Mouse (Mus musculus) frontal cortex, postnatal 14 days (tissue): ENCODE data around the gene Fgf8.

ENCODE experiments used
- DNase-seq, 2 experiments: peaks; one replicate each; pipeline ENCODE4 v3.0.0; 2022; ENCODE audit warnings: low spot score in 2 of 2

Gene Fgf8

DNA sequence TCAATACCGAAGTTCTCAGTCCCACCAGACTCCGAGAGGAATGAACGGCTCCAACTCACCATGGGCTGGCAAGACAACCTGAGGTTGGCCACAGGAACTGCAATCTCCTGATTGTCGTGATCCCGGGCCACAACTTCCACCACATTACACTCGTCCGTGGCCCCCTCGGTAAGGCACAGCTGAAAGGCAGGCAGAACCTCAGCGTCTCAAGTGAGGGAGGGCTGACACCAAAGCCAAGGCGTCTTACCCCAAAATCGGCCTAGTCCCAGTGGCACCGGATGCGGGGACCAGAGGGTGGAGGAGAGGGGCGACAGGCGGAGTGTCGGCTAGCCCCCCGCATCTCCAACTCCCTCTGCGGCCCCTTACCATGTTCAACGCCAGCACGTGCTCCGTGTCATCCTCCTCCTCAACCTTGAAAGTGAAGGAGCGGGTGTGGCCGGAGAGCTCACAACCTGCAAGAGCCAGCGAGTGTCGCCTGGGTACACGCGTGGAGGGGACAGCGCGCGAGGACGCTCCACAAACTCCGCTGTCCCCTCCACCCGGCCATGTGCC, 6.1 kb upstream of the Fgf8 start:
- DNase-seq: peak in 1 of 2 experiments; percentile 23

DNA sequence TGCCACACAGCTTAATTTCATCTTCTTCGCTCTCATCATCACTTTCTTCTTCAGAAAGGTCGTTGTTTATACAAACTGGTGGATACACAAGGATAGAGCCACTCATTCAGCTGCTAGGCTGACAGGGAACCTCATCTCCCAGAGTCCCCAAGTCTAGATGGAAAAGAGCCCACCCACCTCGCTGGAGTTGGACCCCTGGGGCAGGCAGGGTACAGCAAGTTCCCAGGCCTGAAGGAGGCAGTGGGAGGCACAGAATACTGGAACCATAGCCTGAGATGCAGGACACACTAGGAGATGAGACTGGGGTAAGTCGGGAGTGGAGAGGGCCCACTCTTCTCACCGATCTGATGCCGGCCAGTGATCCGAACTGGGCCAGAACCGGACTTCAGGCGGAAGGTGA, 5.5 kb upstream of the Fgf8 start:
- DNase-seq: no peak

DNA sequence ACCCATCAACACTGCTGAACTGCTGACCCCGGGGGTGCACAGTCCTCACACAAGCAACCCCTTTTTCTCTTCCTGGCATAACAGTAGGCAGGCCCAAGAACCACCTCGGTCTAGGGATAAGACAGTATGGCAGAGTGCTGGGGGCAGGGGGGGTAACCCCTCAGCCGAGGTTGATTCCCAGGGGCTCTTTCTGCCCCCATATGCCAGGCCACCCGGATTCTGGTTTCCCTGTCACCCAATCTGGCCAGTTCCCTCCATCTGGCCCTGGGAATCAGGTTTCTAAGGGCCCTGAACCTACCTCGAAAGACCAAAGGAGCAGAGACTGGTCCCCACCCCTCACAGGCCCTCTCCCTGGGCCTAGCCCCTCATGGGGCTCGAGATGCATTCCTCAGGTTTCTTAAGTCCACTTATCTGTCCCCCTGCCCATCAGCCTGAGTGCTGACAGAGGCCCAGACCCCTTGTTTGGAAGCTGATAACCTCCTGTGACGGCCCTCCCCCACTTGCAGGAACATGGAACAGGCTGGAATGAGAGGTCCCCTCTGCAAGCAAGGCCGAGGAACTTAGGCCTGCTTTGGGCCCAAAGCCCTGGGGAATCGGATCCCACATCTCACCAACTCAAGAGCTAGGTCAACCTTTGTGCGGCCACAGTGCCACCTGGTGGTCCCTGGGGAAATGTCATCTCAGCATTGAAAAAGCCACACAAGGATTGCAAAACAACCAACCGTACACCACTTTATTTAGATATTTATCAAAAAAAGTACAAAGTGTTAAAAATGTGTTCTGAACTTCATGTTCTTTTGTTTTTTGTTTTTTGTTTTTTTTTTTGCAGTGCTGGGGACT, 4.5 kb upstream of the Fgf8 start:
- DNase-seq: peak; percentile 78 to 87

DNA sequence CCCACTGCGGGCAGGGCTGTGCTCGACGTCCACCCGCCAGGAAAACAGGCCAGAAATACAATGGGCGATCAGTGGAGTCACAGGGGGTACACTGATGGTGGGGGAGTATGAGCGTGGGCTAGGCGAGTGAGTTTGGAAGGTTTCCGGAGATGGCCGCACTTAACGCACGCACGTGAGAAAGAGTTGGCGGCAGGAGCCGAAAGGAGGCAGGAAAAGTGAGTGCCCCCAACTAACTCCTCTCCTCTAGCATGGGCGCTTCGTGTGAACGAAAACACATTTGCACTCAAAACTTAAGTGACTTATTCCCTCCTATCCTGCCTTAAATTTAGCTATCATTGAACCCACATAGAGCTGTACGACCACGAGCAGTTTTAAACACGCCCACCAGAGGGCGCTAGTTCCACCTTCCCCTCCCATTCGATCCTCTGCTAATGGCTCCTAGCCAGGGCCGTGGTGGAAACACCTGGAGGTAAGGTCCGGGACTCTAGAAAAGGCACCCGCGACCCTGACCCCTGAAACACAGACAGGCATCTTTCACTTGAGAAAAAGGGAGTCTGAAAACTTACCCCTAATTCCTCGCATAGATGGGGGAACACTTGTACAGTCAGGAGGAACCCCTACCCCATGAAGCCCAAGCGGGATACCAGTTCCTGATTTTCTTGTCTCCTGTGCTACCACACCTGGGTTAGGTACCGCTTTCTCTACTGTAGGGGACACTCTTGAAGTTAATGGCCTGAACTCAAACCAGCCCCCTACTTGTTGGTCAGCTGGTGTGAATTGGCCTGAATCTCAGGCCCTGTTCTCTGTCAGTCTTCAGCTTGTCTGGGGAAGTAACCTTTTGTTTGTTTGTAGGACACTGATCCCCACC, 3.7 kb upstream of the Fgf8 start:
- DNase-seq: peak; percentile 37 to 69

DNA sequence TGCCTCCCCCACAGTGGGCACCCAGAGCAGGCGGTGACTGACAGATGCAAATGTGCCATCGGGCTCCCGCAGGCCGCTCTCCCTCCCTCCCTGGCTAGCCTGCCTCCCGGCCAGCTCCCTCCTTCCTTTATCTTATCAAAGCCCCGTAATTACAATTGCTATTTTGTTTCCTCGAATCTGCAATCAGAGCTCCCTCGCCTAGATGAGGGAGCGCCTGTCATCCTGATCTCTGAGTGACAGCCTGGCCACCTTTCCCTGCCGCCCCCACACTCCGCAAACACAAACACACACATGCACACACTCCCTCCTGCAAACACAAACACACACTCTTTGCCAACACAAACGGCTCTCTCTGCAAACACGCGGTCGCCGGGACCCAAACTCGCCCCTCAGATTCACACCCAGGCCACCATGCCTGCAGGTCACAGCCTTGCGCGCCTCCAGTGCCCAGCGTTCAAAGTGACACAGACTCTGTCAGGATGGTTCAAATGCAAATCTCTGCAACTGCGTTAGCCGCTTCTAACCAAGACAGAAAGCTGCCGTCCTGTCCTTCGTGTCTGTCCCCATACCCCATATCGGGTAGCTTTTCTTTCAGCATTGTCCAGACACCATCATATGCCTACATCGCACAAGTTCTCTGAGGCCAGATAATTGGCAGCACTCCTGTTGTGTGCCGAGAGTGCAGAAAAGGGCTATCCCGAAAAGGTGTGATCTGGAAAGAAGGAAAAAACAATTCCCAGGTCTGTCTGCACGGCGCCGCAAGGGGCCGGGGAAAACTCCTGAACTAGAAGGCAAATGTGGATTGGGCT, 2.8 kb upstream of the Fgf8 start:
- no peak for DNase-seq

DNA sequence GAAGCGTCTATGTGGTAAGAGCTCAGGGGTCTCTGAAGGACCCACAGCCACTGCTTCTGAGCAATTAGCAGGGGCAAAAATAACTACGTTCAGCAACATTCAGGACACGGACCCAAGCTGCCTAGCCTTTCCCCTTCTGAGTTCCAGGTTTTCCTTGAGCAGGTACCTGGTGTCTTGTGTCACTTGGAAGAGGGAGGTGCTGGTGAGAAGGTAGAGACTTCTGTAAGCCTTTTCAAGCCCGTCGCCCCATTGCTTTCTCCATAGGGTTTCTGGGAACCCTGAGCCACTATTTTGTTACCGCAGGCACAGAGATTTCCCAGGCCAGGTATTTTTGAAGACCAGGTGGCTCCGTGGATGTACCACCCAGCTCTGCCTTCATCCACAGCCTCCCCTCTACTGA, 904 bp upstream of the Fgf8 start:
- DNase-seq: no peak

DNA sequence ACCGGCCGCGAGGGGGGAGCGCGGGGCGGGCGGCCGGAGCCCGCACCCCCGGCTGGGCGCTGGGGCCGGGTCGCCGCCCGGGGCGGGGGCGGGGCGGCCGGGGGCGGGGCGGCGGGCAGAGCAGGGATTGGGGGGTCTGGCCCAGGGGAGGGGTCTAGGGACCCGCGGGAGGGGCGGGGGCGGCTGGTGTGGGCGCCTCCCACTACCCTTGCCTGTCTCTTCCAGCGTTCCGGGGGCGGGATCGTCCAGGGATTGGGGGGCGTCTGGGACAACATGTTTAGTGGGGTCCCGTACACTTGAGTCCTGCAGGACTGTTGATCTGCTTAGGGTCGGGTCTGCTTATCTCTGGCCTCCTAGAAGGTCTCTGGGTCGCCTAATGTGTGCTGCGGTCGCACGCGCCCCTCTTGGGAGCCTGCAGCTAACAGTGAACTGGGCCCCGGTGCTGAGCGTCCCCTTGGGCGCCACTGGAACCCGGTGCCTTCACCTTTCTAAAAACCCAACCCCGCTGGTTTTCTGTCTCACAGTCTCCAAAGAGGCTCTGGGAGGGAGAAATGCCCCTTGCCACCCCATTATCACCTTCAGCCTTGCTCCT, 365 bp upstream of the Fgf8 start:
- DNase-seq: no peak

DNA sequence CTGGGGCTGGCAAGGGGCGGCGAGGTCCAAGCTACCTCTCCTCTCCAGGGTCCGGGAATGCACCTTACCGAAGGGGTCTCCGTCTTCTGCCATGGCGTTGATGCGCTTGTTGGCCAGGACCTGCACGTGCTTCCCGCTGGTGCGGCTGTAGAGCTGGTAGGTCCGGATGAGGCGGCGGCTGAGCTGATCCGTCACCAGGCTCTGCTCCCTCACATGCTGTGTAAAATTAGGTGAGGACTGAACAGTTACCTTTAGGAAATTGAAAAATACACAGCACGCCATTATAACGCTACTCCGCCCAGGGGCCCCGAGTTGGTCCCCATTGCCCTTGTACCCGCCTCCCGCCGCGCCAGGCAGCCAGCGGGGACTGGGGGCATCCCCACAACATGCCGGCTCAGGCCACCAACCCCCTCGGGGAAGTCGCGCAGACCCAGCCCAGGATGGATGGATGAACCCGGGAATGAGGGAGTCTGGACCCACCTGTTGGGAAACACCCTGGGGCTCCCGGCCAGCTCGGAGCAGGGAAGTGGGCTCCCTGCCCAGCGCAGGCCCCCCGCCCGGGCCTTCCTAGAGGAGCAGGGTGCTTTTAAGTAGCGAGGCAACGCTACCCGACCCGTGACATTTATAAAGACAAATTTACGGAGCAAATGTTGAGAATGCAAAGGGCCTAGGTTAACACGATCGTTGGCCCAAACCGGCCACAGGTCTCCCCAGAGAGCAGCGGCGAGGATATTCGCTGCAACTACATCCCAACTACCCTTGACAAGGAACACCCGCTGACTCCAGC, 1.1 kb downstream of the Fgf8 start:
- DNase-seq: no peak

DNA sequence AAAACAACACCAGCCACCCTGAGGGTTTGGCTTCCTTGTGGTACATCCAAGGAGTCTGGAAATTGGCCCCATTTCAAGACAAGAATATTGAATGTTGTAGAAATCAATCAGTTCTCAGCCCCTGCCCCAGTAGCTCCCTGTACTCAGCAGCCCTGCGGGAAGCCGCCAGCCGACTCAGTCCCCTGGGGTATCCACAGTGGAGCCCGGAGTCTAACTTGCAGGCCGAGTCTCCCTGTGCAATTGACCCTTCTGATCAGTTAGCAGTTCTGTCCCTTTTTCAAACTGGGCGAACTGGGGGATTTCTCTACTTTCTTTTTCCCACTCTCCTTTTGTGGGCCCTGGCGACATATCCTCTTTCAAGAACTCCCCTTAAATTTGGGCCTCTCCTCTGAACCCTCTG, 1.9 kb downstream of the Fgf8 start:
- DNase-seq: no peak

DNA sequence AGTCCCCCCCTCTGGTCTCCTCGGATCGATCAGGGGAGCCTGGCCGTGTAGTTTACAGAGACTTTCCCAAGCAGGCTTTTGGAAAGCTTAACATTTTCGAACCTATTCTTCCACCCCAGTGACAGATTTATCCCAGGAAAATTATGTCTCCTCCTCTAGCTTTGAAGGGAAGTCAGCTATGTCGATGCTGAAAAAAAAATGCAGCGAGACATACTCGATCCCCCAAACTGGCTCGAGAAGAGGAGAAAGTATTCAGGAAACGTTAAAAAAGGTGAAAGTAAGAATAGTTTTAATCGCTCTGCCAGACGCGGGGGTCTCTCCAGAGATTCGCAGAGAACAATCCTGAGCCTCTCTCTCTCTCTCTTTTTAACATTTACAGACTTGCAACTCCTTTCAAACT, 2.5 kb downstream of the Fgf8 start:
- no peak for DNase-seq

DNA sequence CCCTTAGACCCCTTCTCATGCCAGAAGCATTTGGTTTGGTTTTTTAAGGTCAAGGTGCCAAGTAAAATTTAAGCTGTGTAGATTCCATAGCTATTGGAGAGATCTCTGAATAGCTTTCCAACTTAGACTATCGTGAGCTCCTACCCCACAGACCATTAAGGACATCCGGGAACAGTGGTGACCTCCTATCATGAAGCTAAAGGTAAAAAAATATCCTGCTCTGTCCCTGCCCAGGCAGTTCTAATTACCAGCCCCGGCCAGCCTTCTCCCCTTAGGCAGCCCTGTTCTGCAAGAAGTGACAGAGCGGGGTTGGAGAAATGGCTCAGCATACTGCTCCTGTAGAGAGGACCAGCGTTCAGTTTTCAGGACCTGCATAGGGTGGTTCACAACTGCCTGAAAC, 4.2 kb downstream of the Fgf8 start:
- no peak for DNase-seq

DNA sequence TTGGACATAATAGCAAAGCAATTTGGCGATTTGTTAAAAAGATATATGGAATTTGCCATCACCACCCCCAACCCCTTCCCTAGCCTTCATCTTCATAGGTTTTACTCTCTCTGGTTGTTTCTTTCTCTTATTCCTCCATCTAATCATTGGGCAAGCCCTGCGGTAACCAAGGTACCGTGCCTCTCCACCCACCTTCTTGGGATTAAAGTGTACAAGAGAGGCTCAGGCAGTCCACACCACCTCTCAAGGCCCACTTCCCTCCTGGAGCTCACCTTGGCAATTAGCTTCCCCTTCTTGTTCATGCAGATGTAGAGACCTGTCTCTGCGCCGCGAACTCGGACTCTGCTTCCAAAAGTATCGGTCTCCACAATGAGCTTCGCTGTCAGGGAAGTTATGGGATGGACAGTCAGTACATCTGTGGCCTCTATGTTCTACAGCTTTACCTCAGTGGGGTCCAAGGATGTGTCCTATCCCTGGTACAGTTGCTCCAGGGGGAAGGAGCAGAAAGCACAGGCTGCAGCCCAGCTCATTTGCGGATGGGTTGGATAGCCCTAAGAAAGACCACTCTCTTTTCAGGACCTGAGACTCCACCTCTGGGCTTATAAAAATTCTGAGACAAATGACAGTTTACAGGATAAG, 4.8 kb downstream of the Fgf8 start:
- no peak for DNase-seq

DNA sequence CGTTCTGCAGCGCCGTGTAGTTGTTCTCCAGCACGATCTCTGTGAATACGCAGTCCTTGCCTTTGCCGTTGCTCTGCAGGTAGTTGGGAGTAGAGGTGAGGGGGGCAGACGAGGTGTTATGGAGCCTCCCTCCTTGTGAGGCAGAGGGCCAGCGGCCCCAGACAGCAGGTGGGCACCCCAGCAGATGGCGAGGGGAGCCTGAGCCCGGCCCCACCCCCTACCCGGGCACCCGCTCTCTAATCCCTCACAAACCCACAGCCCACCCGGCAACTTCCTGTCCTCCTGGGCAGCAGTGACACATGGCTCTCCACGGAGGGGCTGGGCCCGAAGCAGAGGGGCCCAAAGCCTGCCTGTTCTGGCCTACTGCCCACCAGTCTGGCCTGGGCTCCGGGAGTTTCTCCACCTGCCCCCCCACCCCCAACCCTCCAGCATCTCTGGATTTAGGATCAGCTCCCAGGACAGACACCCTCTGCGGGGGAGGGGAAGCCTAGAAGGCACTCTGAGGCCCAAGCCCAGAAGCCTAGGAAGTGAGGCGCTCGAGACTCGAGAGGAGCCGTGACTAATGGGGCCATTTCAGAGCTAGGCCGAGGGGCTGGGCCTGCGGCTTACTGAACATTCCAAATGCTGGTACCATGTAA, 5.4 kb downstream of the Fgf8 start:
- DNase-seq: no peak

DNA sequence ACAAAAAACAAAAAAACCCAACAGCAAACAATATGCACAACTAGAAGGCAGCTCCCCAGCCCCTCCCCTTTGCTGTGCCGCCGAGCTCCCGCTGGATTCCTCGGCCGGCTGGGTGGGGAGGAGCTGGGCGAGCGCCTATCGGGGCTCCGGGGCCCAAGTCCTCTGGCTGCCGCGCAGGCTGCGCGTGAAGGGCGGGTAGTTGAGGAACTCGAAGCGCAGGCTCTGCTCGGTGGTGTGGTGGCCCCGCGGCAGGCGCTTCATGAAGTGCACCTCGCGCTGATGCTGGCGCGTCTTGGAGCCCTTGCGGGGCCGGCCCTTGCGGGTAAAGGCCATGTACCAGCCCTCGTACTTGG, 5.9 kb downstream of the Fgf8 start:
- DNase-seq: no peak

DNA sequence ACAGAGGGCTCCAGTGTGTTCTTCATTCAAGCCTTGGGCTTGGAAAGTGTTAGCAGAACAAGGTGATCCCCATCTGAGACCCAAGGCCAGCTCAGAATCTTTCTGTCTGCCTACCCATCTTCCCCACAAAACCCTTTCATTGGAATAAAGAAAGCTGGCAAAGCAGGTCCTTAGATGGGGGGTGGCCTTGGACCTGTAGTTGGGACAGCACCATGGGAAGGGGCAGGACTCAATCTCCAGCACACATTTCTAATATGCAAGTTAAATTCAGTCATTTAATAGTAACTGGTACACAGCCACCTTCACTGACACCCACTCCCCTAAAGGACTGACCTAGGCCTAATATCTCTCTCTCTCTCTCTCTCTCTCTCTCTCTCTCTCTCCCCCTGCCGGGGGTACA, 6.5 kb downstream of the Fgf8 start:
- no peak for DNase-seq

DNA sequence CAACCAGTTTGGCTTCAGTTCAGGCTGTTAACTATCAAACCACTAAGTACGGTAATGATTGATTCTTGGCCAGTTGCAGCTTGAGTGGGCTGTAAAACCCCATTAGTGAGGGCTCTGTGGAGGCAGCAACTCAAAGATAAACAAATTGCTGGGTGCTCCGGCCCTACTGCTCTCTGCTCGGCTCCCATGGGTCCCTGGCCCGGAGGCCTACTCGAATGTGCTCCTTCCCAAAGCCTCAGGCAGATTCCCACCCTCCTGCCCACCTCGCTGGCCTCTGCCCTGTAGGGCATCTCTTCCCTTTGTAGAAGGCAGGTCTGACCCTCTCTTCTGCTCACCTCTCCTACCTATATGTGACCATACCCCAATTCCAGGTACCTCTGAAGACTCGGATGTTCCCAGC, 8.0 kb downstream of the Fgf8 start:
- no peak for DNase-seq

DNA sequence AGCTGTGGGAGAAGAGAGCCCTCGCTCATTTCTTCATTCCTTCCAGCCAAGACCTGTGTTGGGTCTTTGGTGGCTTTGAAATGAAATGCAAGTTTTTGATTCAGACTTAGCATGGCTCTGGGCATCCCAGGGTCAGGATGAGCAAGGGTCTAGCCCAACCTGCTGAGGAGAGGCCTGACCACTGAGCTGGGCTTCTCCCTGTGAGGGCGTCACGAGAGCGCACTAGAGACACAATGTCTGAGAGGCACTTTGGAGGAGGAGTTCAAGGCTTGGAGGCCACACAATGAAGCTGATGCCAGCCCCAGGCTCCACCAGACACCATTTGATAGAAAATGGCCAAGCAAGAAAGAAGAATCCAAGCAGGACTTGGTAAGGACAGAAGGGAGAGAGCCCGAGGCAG, 8.5 kb downstream of the Fgf8 start:
- DNase-seq: no peak

DNA sequence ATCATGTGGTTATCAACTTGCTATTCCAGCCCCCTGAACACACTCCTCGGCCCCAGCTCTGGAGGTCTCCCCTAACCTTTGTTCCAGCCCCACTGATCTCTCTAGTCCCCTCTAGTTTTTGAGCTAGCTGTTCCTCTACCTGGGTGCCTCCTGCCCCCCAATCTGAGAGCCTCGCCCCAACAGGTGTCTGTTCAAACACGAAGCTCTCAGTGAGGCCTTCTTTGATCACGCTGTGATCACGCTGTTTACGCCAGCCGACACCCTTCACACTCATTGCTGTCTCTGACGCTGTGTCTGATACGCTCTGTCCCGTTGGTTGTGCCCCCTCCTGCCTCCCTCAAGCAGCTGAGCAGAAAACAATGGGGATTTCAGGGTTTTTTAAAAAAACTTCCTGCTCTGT, 9.2 kb downstream of the Fgf8 start:
- no peak for DNase-seq

DNA sequence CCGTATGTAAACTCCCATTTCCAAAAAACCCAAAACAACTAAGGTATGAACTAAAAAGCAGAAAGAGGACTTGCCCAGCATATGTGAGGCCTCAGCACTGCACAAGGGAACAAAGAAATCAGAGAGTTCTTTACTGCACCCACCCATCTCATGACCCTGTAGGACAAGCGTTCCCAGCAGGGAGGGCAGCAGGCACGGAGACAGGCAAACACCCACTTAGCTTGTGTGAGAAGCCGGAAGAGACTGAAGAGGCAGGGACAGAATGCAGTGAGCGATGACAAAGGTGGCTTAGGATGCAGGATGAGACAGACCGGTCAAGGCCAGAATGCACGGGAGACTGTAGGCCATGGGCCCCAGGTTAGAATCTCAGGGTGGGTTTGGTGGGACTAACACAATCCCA, 11.1 kb downstream of the Fgf8 start:
- no peak for DNase-seq

DNA sequence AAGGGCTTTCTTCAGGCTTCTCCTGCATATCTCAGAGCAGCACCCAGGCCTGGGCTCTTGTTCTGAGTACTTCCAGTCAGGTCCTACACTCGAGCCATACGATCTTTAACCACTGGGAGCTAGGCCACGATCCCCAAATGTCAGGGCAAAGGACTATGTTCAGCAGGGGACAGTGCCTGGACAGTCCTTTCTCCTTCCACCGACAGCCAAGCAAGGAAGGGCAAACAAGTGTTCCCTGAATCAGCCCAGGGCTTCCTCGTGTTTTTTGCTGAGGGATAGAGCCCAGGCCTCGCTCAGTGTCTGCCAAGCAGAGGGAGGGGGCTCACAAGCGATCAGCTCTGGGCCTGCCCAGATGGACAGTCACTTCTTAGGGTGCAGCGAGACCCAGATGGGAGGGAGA, 12.7 kb downstream of the Fgf8 start:
- no peak for DNase-seq
